Mouse (Mus musculus) lung, embryonic 14.5 days (tissue): ENCODE data around the gene Dapl1. TPM values are rescaled to one million over a fixed set of nuclear protein-coding genes. Genes with fewer than 3 reads are reported as not detected.

Source experiments
- ATAC-seq: fragments of 200-750 bp; cut with Nextera tagmentation; 2 replicates; pipeline ENCODE4 v1.8.0; 2017; ENCODE audit warnings: mild to moderate bottlenecking, moderate TSS enrichment, moderate library complexity; ENCODE audit not compliant: insufficient read depth
- DNase-seq: peaks from one replicate; pipeline ENCODE4 v3.0.0-alpha.2; 2015
- H3K27ac ChIP-seq: fragments of 300-500 bp; sonication (generic); 2 replicates; pipeline ENCODE4 v1.5.1; 2014; ENCODE audit warnings: low read depth, mild to moderate bottlenecking, moderate library complexity
- H3K27me3 ChIP-seq: fragments of 300-500 bp; sonication (generic); 2 replicates; pipeline ENCODE4 v1.6.1; 2014; ENCODE audit warnings: low read length, control low read depth; ENCODE audit not compliant: insufficient read depth
- H3K36me3 ChIP-seq: fragments of 300-500 bp; sonication (generic); 2 replicates; pipeline ENCODE4 v1.6.1; 2014; ENCODE audit warnings: control low read depth; ENCODE audit not compliant: insufficient read depth
- H3K4me1 ChIP-seq: fragments of 300-500 bp; sonication (generic); 2 replicates; pipeline ENCODE4 v1.6.1; 2014; ENCODE audit warnings: antibody characterized with exemption, control low read depth; ENCODE audit not compliant: insufficient read depth
- H3K4me2 ChIP-seq: fragments of 300-500 bp; sonication (generic); 2 replicates; pipeline ENCODE4 v1.6.1; 2014; ENCODE audit warnings: mild to moderate bottlenecking
- H3K4me3 ChIP-seq: fragments of 300-500 bp; sonication (generic); 2 replicates; pipeline ENCODE4 v1.5.1; 2014; ENCODE audit warnings: low read depth, low read length
- H3K9ac ChIP-seq: fragments of 300-500 bp; sonication (generic); 2 replicates; pipeline ENCODE4 v1.6.1; 2014
- H3K9me3 ChIP-seq: fragments of 300-500 bp; sonication (generic); 2 replicates; pipeline ENCODE4 v1.6.1; 2016; ENCODE audit warnings: low read depth, low read length, control low read depth
- CTCF ChIP-seq: IDR thresholded peaks from 2 replicates; pipeline ENCODE4 v1.5.1; 2016; ENCODE audit warnings: antibody characterized with exemption, low read depth
- WGBS: fragments of 180-500 bp; shearing (Covaris S2); extraction: QIAGEN DNeasy Blood & Tissue Kit; methylation state at CpG from one replicate; pipeline ENCODE4 v1.1.7; 2014; 5-methylcytosine and 5-hydroxymethylcytosine counted together
- polyA plus RNA-seq: library from polyadenylated mRNA; unstranded; fragments of >200 nt; fragmentation: Nextera tagmentation; extraction: Ambion mirVana; gene quantifications from 2 replicates; pipeline ENCODE4 v1.2.1, GENCODE M21; 2014

Gene Dapl1
- polyA plus RNA-seq, 1 experiment from 2014 or later = 2.0 TPM

DNA sequence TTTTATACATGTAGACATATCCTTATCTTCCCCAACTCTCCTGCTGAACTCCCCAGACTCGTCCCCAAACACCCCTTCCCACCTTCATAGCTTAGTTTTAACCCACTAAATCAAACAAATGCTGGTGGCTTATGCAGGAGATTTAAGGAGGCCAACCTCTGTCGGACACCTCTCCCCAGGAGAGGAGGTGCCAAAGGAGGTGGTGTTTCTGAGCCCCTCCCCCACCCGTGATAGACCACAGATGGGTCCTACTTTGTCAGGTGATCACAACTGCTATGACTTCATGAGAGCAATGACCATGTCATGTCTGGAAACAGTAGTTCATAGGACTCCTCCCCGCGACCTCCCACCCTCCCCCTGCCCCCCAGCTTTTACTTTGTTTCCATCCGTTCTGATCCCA is 26.4 kb downstream of the Dapl1 start:
- Histone ChIP-seq H3K4me1 (no peaks in the 10 kb centered on the region), H3K36me3 (no peaks in the 10 kb centered on the region), H3K27me3 (no peaks in the 10 kb centered on the region), H3K4me3 (no peak overlapping the region), H3K9ac (no peak overlapping the region), H3K27ac (no peak overlapping the region), H3K9me3 (no peaks in the 10 kb centered on the region), H3K4me2 (no peak overlapping the region)
- DNase-seq (no peak), ATAC-seq (0 out of 2 replicates have a peak, but pooled peaks have one; percentile 21)
- TF ChIP-seq CTCF = no peak
- WGBS = 47% methylated on average over 6 of the region's 6 CpGs

DNA sequence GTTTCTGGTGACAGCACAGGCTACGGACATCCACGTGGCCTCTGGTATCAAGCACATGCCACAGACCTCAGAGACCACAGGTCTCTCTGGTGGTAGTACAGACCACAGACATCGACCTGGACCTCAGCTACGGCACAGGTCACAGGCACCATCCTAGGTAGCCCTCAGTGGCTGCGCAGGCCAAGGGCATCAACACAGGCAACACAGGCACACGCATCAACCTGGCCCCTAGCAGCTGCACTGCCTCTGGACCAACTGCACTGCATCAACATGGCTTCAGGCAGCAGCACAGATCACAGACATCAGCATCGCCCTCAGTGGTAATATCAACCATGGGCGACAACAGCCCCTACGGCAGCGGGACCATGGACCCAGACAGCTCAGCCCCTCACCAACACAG is 36.2 kb downstream of the Dapl1 start:
- H3K27ac ChIP-seq = no peak overlapping the region
- no peak overlapping the region for H3K4me2 ChIP-seq

DNA sequence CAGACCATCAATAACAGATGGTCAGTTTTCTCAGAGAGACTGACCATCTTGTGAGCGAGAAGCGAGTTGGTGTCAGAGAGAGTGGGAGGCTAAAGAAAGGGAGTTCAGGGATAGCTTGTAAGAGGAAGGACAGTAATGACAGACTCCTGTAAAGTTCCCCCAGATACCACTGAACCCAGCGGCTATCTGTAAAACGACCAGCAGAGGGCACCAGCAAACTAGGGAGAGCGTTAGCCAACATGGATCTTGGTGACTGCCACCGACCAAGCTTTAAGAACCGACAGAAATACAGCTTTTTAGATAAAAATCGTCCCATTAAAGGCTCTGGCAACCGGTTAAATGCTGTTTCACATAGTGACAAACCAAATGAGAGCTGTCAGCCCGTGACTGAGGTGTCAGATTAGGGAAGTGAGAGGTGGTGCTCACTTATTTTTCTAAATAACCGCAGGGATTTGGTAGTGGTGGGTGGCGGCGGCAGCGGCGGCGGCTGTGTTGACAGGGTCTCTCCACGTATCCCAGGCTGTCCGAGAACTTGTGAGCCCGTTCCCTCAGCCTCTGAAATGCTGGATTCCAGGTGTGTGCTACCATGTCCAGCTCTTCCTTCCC is 37.7 kb downstream of the Dapl1 start:
- no peaks in the 10 kb centered on the region for H3K36me3 ChIP-seq
- DNase-seq (peak; percentile 98), ATAC-seq (peak; percentile 81)
- peak; percentile 92 for TF ChIP-seq CTCF
- H3K9me3 ChIP-seq = no peaks in the 10 kb centered on the region
- 10% methylated on average over 19 of the region's 19 CpGs for WGBS
- H3K4me1 ChIP-seq = peaks cover 11% of the 10 kb centered on the region; the same call in 1 of the 2 replicates
- H3K9ac ChIP-seq = peak overlapping the region; percentile 33; the same call in 1 of the 2 replicates
- peak overlapping the region; percentile 11; the same call in 1 of the 2 replicates for H3K4me3 ChIP-seq
- H3K4me2 ChIP-seq = peak overlapping the region; percentile 49
- no peaks in the 10 kb centered on the region for H3K27me3 ChIP-seq
- peak overlapping the region; percentile 74 for H3K27ac ChIP-seq

More for the DNA sequence above, 36.2 kb downstream of the Dapl1 start:
- no peak overlapping the region for H3K4me3 ChIP-seq
- no peaks in the 10 kb centered on the region for H3K9me3 ChIP-seq
- no peak for TF ChIP-seq CTCF
- 90% methylated on average over 10 of the region's 10 CpGs for WGBS
- ATAC-seq (no peak), DNase-seq (no peak)
- H3K27me3 ChIP-seq = no peaks in the 10 kb centered on the region
- no peak overlapping the region for H3K9ac ChIP-seq
- H3K4me1 ChIP-seq = peaks cover 11% of the 10 kb centered on the region; the same call in 1 of the 2 replicates
- H3K36me3 ChIP-seq = no peaks in the 10 kb centered on the region

DNA sequence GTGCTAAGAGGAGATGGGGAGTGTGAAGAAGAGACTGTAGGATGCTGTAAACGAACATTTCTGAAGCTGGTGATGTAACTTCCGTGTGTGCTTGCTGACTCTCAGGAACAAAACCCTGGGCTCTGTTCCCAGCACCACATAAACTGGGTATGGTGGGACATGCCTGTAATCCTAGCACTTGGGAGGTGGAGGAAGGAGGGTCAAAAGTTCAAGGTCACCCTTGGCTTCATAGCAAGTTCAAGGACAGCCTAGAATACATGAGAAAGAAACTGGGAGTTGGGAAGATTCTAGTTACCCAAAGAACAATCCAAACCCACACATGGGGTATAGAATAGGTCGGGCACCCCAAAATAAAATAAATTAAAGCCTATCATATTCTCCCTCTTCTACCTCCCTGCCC is 39.1 kb downstream of the Dapl1 start:
- H3K4me2 ChIP-seq = no peak overlapping the region
- H3K27ac ChIP-seq = no peak overlapping the region
- WGBS = 81% methylated on average over 3 of the region's 3 CpGs
- no peak for ATAC-seq
- no peak overlapping the region for H3K4me3 ChIP-seq
- DNase-seq = no peak
- H3K9ac ChIP-seq = no peak overlapping the region
- no peaks in the 10 kb centered on the region for H3K36me3 ChIP-seq
- no peaks in the 10 kb centered on the region for H3K27me3 ChIP-seq
- no peak for TF ChIP-seq CTCF
- peaks cover 11% of the 10 kb centered on the region; the same call in 1 of the 2 replicates for H3K4me1 ChIP-seq
- no peaks in the 10 kb centered on the region for H3K9me3 ChIP-seq

DNA sequence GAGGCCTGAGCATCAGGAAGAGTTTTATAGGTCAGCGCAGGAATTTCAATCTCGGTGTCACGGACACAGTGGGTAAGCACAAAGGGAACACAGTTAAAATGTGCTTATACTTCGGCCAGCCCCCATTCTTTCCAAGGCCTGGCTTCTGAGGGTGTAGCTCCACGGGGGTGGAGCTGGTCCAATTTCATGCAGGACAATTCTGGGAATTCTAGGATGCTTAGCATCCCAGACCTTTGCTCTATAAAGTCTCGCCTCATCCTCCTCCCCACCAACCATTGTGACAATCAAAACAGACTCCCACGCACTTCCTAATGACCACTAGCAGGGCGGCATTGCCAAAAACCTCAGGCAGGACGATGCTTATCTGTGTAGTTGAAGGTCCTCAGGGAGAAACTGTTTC is 42.4 kb downstream of the Dapl1 start:
- ATAC-seq (no peak), DNase-seq (no peak)
- no peak overlapping the region for H3K9ac ChIP-seq
- TF ChIP-seq CTCF = no peak
- H3K36me3 ChIP-seq = no peaks in the 10 kb centered on the region
- WGBS = 73% methylated on average over 9 of the region's 9 CpGs
- H3K9me3 ChIP-seq = no peaks in the 10 kb centered on the region
- H3K4me1 ChIP-seq = peaks cover 15% of the 10 kb centered on the region; the same call in 1 of the 2 replicates
- no peak overlapping the region for H3K27ac ChIP-seq
- H3K4me2 ChIP-seq = no peak overlapping the region
- H3K4me3 ChIP-seq = no peak overlapping the region
- H3K27me3 ChIP-seq = no peaks in the 10 kb centered on the region

DNA sequence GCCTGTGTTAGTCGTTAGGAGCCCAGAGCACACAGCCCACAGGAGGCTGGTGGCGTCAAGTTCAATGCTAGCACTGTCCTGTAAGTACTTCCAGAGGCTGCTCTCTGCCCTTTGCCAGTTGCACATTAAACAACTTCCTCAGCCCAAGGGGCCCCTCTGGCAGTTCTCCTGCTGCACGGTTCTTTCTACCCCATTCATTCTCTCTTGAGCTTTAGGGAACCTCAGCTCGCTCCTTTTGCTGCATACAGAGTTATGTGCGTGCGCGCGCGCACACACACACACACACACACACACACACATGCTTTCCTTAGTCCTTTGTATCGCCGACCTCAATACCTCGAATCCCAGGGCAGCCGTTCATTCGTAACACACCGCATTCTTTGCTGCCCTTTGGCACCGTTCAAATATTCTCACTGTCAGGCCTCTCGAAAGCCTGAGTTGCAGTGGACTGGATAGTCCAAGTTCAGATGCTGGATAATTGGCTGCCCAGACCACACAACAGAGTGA is 45.2 kb downstream of the Dapl1 start:
- 0 out of 2 replicates have a peak overlapping the region, but pooled peaks have one; percentile 10 for H3K4me2 ChIP-seq
- no peak overlapping the region for H3K9ac ChIP-seq
- no peak for TF ChIP-seq CTCF
- no peaks in the 10 kb centered on the region for H3K9me3 ChIP-seq
- ATAC-seq = peak; percentile 54
- 49% methylated on average over 17 of the region's 17 CpGs for WGBS
- peak overlapping the region; percentile 8; the same call in 1 of the 2 replicates for H3K27ac ChIP-seq
- peak; percentile 39 for DNase-seq
- H3K4me1 ChIP-seq = peaks cover 12% of the 10 kb centered on the region; the same call in 1 of the 2 replicates
- no peak overlapping the region for H3K4me3 ChIP-seq
- no peaks in the 10 kb centered on the region for H3K27me3 ChIP-seq
- no peaks in the 10 kb centered on the region for H3K36me3 ChIP-seq

DNA sequence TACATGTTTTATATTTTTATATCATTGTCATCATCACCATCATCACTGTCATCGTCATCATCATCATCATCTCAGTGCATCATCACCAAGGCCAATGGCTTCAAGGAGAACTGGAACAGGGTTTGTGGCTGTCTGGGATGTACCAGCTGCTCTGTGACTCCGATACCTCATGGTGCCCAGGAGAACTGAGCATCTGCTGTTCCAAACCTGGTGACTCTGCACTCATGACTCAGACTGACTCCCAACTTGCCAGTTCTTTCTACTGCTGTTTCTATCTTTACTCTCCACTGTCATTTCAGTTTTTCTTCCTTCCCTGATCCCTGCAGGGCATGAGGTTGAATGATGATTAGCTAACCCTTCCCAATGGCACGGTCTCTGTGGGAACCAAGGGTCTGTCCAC is 46.4 kb downstream of the Dapl1 start:
- no peak for ATAC-seq
- 90% methylated on average over 3 of the region's 3 CpGs for WGBS

More for the DNA sequence above, 46.4 kb downstream of the Dapl1 start:
- H3K27me3 ChIP-seq = no peaks in the 10 kb centered on the region
- H3K4me1 ChIP-seq = peaks cover 5% of the 10 kb centered on the region; the same call in 1 of the 2 replicates
- no peak overlapping the region for H3K27ac ChIP-seq
- no peak for DNase-seq
- H3K4me3 ChIP-seq = no peak overlapping the region
- no peak overlapping the region for H3K4me2 ChIP-seq
- no peak overlapping the region for H3K9ac ChIP-seq
- H3K9me3 ChIP-seq = no peaks in the 10 kb centered on the region
- no peaks in the 10 kb centered on the region for H3K36me3 ChIP-seq
- no peak for TF ChIP-seq CTCF
